Mouse (Mus musculus): Measurements from ENCODE around the gene Poc1b. TPM values are rescaled to one million over a fixed set of nuclear protein-coding genes. Genes with fewer than 3 reads are reported as not detected.
A peak's percentile ranks its signal among the peaks of the same experiment; 100 is the strongest.

Poc1b gene
- total RNA-seq, 1 experiment from 2014 or later: 18.2 TPM

GRCm38 (mm10) chr10:99115471-99116236 is 8.8 kb downstream of the Poc1b start:
- no peak for DNase-seq

GRCm38 (mm10) chr10:99116237-99116632 is 9.4 kb downstream of the Poc1b start:
- no peak for DNase-seq

DNA sequence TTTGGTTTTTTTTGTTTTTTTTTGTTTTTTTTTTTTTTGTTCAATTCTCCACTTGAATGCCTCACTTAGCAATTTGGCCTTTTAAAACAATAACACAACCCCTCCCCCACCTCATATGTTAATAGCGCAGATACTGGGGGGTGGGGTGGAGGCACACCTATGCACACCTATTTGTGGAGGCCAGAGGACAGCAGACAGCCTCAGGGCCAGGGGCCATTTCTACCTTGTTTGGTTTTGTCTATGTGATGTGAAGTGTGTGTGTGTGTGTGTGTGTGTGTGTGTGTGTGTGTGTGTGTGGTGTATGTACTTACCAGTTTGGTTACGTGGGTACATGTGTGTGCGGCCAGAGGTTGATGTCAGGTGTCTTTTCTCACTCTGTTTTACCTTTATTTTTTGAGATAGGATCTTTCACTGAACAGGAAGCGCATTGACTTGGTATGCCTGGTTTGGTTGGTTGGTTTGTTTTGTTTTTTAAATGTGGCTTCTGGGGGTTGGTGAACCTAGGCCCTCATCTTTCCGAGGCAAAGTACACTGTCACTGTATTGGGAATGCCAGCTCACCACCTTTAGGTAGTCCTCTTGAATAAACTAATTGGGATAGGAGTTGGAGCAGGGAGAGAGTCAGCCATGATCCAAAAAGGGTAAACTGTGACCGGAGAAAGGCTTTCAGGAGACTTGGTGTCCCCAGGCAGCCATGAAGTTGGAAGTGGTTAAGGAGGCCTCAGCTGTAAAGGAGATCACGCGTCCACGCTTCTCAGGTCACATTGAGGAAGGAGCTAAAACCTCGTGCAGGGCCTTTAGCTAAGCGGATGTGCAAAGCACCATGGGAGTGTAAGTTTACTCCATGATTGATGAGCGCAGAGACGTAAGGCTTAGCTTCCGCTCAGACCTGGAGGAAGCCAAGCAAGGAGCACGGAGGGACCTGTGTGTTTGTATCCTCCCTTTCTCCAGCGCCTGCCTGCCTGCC is 10.1 kb downstream of the Poc1b start:
- DNase-seq: no peak

DNA sequence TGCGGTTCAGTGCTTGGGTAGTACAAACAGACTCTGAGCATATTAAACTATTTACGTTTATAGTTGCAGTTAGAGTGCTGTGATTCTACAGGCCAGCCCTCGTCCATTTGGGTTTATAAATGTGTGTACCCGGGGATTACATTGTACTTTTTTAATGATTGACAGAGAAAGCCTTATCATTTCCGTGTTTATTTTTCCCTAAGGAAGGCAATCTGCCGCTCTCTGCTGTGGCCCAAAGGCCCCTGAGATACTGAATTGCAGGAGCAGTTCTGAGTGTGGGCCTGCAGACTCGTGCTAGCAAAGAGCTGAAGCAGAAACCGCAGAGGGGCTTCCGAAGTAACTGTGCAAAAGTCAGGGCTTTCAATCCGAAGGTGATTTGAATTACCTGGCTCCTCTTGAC is 11.0 kb downstream of the Poc1b start:
- no peak for DNase-seq

DNA sequence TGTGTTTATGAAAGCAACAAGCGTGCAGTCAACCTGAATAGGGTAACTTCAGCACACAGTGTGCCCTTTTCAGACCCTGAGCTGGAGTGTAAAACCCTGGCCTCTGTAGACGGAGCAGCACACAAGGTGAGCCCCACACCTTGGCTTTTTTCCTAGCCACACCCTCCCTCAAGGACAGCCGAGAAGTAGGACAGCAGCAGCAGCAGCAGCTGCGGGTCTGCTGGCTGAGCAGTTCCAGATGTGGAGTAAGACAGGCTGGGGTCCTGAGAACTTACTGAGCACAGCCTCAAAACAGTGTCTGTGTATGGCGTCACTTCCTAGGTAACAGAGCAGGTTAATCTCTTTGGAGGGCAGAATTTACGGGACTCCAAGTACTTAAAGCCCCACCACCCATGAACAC is 11.9 kb downstream of the Poc1b start:
- DNase-seq: no peak

DNA sequence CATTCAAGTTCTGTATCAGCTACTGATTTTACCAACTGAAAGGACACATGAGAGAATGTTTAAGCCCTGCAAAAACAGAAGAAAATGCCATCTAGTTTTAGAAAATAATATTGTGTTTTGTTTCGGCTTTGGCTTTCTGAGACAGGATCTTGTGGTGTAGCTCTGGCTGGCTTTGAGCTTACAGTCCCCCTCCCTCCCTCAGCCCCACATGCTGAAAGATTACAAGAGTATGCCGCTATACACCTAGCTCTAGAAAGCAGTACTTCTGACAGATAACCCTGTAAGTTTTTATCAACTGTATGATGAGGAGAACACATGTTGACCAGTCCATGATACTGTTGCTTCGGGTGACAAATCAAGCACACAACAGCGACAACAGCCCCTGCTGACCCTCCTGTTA is 12.6 kb downstream of the Poc1b start:
- DNase-seq: no peak

GRCm38 (mm10) chr10:99126225-99126624 is 19.4 kb downstream of the Poc1b start, which contains the start of gene Phxr2:
Gene Phxr2, minus strand, starts transcription at chr10:99126325.
- DNase-seq: no peak

DNA sequence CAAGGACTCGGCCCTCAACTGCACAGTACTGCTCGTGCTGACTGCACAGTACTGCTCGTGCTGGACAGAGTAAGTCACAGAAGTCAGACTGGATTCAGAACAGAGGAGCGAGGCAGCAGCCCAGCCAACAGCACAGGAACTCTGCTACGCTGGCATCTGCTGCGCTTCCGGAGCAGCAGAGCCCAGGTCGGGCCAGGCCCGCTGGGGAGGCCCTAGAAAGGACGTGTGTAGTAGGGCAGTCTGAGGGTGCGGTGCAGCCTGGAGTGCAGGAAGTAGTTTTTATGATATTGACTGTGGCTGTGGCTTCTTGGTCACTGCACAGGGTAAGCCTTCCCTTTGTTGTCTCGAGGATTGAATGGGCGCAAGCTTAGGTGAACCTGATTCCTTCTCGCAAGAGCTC is 20.1 kb downstream of the Poc1b start:
- no peak for DNase-seq

DNA sequence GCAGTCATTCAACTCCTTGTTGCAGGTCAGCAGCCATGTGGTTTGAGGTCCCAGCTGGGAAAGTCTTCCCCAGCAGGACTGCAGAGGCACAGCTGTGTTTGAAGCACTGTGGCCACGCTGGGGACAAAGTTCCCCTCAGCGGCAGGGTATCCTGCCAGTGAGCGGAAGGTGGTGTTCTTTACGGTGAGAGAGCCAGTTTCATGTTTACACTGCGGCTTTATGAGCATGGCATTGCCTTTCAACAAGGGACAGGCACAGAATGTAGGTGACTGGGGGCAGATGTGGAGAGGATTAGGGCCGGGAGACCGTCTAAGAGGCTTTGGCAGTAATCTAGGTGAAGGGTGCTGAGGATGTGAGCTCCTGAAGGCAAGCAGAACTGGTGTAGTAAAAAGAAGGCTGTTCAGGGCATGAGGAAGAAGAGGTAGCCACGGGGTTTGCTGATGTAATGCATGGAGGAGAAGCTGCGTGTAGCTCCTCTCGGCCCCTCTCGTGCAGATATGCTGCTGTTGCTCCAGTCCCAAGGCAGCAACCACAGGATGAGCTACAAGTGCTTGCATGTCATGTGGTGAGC is 20.9 kb downstream of the Poc1b start:
- DNase-seq: no peak

DNA sequence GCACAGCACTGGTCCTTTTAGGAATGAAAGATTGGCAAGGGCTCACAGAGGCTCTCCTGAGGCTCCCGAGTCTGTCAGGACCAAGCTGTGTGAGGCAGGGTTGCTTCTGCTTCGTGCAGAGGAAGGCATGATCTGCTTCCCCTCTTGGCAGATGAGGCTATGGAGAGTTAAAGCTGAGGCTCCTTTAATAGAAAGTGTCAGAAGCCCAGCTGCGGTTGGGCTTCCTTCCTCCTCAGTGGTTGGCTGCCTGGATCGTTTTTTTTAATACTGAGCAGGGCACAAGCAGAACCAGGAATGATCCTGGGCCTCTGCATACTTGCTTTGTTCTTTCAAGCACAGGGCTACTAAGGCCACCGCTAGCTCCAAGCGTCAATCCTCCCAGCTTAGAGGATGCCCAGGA is 23.8 kb downstream of the Poc1b start:
- DNase-seq: no peak

GRCm38 (mm10) chr10:99131298-99131697 is 24.5 kb downstream of the Poc1b start:
- no peak for DNase-seq

GRCm38 (mm10) chr10:99132189-99132588 is 25.4 kb downstream of the Poc1b start:
- no peak for DNase-seq

DNA sequence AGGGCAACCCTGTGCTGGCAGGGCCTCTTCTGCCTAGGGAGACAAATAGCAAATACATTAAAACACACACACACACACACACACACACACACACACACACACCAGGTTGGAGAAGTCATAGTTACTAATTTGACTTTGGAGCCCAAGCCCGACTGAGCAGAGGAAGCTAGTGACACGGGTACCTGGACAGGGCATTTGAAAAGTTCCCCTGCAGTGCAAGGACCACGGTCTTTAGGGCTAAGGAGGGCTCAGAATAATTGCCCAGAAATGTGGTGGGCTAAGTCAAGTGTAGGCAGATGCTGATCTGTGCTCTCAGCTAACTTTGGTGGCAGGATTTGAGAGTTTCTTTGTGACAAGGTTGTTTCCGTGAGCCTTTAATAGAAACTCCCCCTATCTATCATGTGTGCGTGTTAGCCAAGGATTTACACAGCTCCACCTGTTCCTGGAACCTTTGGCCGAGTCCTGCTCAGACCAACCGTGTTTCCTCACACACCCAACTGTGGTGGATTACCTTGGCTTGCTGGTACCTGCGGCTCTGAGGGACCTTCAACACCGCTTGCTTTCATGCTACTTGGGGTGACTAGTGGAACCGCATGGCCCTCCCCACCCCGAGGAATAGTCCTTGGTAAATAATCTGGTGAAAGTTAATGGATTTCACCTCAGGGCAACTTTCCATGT is 25.9 kb downstream of the Poc1b start:
- no peak for DNase-seq

DNA sequence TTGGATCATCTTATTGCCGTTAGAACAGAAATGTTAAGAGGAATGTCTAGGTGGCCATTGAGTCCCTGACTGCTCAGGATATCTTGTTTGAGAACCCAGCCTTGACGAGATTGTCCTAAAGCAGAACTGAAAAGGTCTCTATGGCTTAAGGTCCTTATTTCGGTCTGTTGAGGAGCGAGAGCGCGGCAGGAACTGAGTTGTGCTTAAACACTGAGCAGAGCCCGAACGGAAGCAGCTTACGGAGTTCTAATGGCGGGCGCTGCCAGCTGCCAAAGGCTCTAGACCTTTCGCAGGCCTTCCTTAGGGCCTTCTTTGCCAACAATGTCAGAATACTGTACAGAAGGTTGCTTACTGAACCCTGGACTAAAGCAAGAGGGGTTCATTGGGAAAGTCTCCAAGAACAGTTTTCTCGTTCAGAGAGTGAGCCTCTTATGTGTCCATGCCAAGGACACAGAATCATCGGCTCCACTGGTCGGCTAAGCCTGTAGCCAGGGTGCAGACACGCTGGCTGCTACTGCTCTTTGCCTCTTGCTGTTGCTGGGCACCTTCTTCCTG is 26.6 kb downstream of the Poc1b start:
- DNase-seq: no peak

DNA sequence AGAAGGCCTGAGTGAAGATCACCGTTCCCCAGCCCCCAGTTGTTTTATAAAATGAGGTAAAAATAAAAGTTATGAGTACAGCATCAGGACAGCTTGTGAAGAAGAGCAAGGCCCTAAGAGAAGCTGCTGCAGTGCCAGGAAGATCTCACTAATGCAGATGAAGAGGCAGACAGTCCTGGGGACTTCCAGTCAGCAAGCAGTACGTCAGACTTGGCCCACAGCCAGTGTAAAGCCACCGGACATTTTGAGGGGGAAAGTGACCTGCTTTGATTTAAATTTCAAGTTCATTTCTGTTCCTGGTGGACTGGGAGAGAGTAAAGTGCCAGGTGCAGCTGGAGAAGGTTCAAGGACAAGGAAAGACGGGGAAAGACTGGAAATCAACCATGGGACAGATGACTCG is 29.5 kb downstream of the Poc1b start:
- DNase-seq: peak; percentile 28

DNA sequence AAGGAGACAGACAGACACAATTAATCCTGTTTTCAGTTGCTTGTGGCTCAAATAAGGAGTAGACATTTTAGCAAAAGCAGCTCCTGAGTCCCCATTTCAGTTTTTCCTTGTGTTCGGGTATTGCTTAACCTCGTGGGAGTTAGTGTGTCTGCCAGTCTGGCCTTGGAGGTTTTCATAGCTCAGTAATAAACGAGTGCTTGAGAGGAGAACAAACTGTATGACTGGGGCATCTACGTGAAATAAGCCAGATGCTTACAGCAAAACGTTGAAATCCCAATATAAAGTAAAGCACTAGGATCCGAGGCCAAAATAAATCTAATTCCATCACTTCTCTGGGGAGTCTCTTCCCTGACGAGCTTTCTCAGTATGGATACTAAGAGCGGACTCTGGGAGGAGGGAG is 38.8 kb downstream of the Poc1b start:
- DNase-seq: no peak

- DNase-seq: no peak
These were observed 39.8 kb downstream of the Poc1b start for GRCm38 (mm10) chr10:99146596-99146995.

DNA sequence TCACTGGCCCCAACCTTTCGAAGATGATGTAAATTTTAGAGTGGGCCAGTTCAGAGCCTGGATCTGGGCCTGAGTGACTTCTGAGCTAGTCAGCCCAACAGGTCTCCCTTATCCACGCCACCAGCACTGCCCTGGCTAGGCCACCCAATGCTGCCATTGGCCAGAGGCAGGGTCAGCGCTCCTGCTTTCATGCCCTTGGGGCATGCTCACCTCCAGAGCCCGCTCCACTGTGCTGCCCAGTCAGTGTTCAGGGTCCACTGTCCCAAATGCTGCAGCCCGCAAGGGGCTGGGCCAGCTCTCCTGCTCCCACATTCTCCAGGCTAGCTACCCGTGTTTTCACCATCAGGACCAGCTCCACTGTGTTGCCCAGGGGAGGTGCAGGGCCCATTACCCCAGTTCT is 43.2 kb downstream of the Poc1b start:
- DNase-seq: no peak

GRCm38 (mm10) chr10:99151580-99151979 is 44.7 kb downstream of the Poc1b start:
- no peak for DNase-seq

DNA sequence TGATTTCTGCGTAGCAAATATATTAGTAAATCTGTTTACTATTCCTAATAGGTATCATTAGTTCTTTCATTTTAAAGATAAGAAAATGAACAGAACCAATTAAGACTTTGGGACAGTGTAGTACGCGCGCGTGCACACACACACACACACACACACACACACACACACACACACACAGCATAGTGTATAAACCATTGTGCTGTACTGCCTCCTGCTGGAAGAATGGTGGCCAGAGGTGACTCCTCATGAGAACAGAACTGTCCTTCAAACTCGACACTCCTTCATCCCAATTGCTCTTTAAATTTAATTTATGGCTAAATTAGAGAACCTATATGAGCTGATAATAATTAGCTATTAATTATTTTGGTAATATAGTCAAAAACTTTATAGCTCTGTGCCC is 45.2 kb downstream of the Poc1b start:
- DNase-seq: peak; percentile 32

DNA sequence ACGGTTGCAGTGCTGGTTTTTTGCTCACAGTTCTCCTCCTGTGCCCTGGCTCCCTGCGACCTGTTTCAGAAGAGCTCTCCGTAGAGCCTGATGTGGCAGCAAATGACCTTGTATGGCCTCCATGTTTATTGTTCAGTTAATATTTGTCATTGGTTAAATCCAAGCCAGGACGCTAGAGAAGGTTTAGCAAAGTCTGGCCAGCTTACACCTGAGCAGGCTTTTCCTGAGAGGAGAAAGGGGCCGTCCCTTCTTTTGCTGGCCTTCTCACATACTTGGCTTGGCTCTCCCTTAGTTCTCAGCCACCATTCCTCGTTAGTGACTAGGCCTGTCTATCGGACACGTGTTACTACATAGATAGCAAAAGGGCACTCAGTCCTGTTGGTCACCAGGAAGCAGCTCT is 47.8 kb downstream of the Poc1b start:
- no peak for DNase-seq

GRCm38 (mm10) chr10:99156808-99157207 is 50.0 kb downstream of the Poc1b start:
- no peak for DNase-seq

Measured in adrenal gland, postnatal 25 days (tissue).